Mouse (Mus musculus): ENCODE measurements at regions not wholly inside any gene's neighbourhood (a gene's known extent, or its start where the extent isn't known, plus 50 kb on each side); places are given as distances from the start of the nearest gene placed in this dataset.

DNA sequence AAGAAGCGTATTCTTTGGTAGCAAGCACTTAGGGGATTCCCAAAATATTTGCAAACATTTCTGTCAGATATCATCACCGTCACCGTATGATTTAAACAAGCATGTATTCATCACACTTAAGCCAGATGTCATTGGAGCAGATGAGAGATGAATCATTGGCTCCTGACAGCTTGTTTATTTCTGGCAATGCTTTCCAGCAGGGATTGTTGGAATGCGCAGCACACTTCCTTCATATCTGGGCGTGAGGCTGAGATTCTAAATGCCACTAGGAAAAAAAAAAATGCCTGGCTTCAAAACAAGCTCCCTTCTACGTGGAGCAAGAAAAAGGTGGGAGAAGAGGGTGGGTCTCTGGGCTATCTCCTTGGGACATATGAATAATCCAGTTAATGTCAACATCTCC lies 354.1 kb upstream of the Sash1 start:
- 23% methylated on average over 6 of the region's 6 CpGs for WGBS
- no peak overlapping the region for H3K4me2 ChIP-seq (replicated peaks)
- H3K27ac ChIP-seq (replicated peaks), result no peak overlapping the region
- no peaks in the 10 kb centered on the region for H3K9me3 ChIP-seq (replicated peaks)
- no peak overlapping the region for H3K4me3 ChIP-seq (replicated peaks)
- no peak for ATAC-seq (ENCODE audit: insufficient number of reproducible peaks, low FRiP score, low TSS enrichment, low read depth)
- H3K27me3 ChIP-seq, result no peaks in the 10 kb centered on the region
- H3K36me3 ChIP-seq, result no peaks in the 10 kb centered on the region
- H3K4me1 ChIP-seq, result no peaks in the 10 kb centered on the region
- H3K9ac ChIP-seq, result no peak overlapping the region

DNA sequence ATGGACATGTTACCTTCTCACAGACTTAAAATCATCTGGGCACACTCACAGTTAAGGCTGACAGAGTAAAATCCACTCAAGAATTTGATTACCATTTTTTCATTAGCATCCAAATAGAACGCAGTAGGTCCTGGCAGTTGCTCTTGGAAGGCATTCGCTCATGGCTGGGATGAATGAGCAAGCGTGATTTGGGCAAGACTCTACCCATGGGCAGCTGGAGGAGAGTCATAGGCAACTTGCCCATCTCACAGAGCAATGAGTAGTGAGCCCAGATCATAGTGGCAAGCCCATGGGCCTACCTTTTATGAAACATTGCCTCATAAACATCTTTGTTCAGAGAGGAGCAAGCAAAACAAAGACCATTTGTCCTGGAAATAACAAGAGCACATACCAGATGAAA lies 345.9 kb upstream of the Sash1 start:
- Histone ChIP-seq H3K9ac (no peak overlapping the region), H3K4me3 (replicated peaks) (no peak overlapping the region), H3K27me3 (no peaks in the 10 kb centered on the region), H3K4me2 (replicated peaks) (no peak overlapping the region), H3K9me3 (replicated peaks) (no peaks in the 10 kb centered on the region), H3K36me3 (no peaks in the 10 kb centered on the region), H3K4me1 (no peaks in the 10 kb centered on the region), H3K27ac (replicated peaks) (no peak overlapping the region)
- 75% methylated on average over 3 of the region's 3 CpGs for WGBS
- no peak for ATAC-seq (ENCODE audit: insufficient number of reproducible peaks, low FRiP score, low TSS enrichment, low read depth)

DNA sequence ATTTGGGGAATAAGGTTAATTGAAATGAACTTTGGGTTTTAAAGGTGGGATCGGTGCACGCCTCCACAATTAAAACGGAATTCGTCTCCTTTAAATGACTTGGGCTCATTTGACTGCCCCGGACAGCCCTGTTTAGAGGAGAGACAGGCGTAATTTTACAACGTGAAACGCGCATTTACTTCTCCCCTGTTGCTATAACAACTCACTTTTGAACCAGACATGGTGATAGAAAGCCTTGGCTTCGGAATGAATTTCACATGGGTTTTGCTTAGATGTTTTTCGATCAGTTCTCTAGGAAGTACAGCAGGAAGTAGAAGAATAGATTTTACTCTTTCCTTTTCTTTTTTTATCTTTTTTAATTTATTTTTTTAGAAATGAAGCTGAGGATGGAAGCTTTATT lies 343.2 kb upstream of the Sash1 start:
- Histone ChIP-seq H3K27ac (replicated peaks) (no peak overlapping the region), H3K4me1 (no peaks in the 10 kb centered on the region), H3K4me3 (replicated peaks) (no peak overlapping the region), H3K9me3 (replicated peaks) (no peaks in the 10 kb centered on the region), H3K4me2 (replicated peaks) (no peak overlapping the region), H3K36me3 (no peaks in the 10 kb centered on the region), H3K27me3 (no peaks in the 10 kb centered on the region), H3K9ac (no peak overlapping the region)
- no peak for ATAC-seq (ENCODE audit: insufficient number of reproducible peaks, low FRiP score, low TSS enrichment, low read depth)
- 90% methylated on average over 11 of the region's 11 CpGs for WGBS

DNA sequence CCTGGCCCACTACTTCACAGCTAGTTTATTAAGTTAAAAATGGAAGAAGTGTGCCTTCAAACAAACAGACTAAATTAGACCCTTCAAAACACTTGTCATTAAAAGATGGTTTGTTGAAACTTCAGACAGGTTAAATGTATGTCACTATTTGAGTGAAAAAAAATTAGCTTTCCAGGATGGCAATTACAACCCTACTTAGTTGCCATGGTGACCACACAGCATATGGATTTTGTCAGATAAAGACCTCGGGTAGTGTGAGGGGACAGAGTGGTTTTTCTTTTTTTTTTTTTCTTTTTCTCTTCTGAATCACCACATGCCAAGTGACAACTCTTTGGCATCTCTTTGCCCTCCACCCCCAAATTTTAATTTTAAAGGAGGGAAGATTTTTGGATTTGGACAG lies 341.5 kb upstream of the Sash1 start:
- no peaks in the 10 kb centered on the region for H3K27me3 ChIP-seq
- H3K36me3 ChIP-seq, result no peaks in the 10 kb centered on the region
- WGBS, result 9% methylated on average over 1 of the region's 1 CpGs
- no peak for ATAC-seq (ENCODE audit: insufficient number of reproducible peaks, low FRiP score, low TSS enrichment, low read depth)
- no peak overlapping the region for H3K4me3 ChIP-seq (replicated peaks)
- no peak overlapping the region for H3K4me2 ChIP-seq (replicated peaks)
- no peaks in the 10 kb centered on the region for H3K9me3 ChIP-seq (replicated peaks)
- no peak overlapping the region for H3K9ac ChIP-seq
- no peaks in the 10 kb centered on the region for H3K4me1 ChIP-seq
- no peak overlapping the region for H3K27ac ChIP-seq (replicated peaks)

DNA sequence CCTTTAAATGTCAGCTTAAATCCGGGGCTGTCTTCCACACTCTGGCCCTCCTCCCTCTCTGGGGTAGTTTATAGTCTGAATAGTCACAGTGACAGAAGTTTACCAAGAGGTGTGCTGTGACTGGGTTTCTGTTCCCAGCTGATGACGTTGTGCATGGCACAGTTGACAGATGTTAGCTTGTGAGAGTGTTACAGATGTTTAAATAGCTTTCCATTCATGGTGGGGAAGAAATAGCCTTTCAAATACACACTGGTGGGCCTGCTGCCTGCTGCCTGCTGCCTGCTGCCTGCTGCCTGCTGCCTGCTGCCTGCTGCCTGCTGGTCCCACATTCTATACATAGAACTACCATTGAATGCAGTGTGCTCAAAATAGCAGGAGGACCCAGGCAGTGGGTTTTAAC lies 324.8 kb upstream of the Sash1 start:
- no peak overlapping the region for H3K4me3 ChIP-seq (replicated peaks)
- no peaks in the 10 kb centered on the region for H3K4me1 ChIP-seq
- no peaks in the 10 kb centered on the region for H3K9me3 ChIP-seq (replicated peaks)
- no peaks in the 10 kb centered on the region for H3K36me3 ChIP-seq
- no peaks in the 10 kb centered on the region for H3K27me3 ChIP-seq
- no peak overlapping the region for H3K4me2 ChIP-seq (replicated peaks)
- no peak overlapping the region for H3K27ac ChIP-seq (replicated peaks)
- ATAC-seq (ENCODE audit: insufficient number of reproducible peaks, low FRiP score, low TSS enrichment, low read depth), result no peak
- 15% methylated on average over 2 of the region's 2 CpGs for WGBS
- H3K9ac ChIP-seq, result no peak overlapping the region

DNA sequence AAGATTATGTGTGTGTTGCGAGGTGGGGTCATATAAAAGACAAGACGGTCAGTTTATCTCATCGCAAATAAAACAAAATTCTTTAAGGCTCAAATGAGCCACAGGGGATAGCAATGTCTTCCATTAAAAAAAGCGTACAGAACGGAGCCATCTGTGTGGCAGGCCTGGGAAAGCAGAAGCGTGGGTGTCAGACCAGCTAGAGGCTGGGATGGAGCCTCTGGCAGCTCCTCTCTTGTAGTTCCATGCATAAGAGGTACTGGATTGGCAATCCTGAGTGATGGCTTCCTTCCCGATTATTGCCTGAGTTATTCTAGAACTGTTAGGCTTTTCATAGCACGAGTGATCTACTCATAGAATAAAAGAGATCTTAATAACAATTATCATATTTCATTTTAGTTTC lies 318.2 kb upstream of the Sash1 start:
- H3K9me3 ChIP-seq (replicated peaks), result no peaks in the 10 kb centered on the region
- no peaks in the 10 kb centered on the region for H3K4me1 ChIP-seq
- H3K4me3 ChIP-seq (replicated peaks), result no peak overlapping the region
- no peaks in the 10 kb centered on the region for H3K27me3 ChIP-seq
- ATAC-seq (ENCODE audit: insufficient number of reproducible peaks, low FRiP score, low TSS enrichment, low read depth), result no peak
- no peak overlapping the region for H3K9ac ChIP-seq
- H3K27ac ChIP-seq (replicated peaks), result no peak overlapping the region
- H3K4me2 ChIP-seq (replicated peaks), result no peak overlapping the region
- H3K36me3 ChIP-seq, result no peaks in the 10 kb centered on the region
- WGBS, result 73% methylated on average over 8 of the region's 8 CpGs

DNA sequence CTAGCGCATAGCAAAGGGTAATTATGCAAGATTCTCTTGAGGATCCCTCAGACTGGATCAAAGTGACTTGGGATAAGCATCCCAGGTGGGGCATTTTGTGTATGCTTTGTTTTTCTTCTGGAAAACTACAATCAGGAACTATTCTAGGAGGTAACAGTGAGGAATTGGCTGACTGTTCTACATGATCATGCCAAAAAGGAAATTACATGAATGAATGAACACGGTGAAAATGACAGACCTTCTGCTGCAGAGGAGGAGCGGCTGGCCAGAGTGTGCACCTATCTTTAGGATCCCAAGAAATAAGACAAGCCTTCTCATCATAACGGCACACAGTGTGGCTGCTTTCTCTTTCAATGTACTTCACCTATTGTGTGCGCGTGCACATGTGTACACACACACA lies 317.5 kb upstream of the Sash1 start:
- ATAC-seq (ENCODE audit: insufficient number of reproducible peaks, low FRiP score, low TSS enrichment, low read depth), result no peak
- no peak overlapping the region for H3K9ac ChIP-seq
- WGBS, result 77% methylated on average over 6 of the region's 6 CpGs

DNA sequence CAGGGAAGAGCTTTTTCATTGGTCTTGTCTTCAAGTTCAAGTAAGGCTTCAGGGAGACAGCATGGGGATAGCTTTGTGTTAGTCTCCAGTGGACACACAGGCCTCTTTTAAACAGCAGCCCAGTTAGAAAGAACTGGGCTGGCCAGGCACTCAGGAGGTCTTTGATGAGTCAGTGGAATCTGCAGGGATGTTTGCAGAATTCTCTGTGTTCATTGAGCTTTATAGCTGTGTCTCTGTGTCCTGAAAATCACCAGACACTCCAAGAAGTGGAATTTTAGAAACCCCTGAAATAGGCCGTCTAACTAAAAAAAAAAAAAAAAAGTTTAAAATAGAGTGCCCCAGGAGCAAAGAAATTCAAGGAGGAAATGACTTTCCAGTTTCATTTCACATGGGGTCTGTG lies 317.1 kb upstream of the Sash1 start:
- no peak overlapping the region for H3K27ac ChIP-seq (replicated peaks)
- no peaks in the 10 kb centered on the region for H3K27me3 ChIP-seq
- WGBS, result 26% methylated on average over 1 of the region's 1 CpGs
- H3K4me3 ChIP-seq (replicated peaks), result no peak overlapping the region
- no peak for ATAC-seq (ENCODE audit: insufficient number of reproducible peaks, low FRiP score, low TSS enrichment, low read depth)
- no peaks in the 10 kb centered on the region for H3K9me3 ChIP-seq (replicated peaks)
- no peaks in the 10 kb centered on the region for H3K36me3 ChIP-seq
- no peak overlapping the region for H3K9ac ChIP-seq
- H3K4me2 ChIP-seq (replicated peaks), result no peak overlapping the region
- no peaks in the 10 kb centered on the region for H3K4me1 ChIP-seq

More for the DNA sequence above, 317.5 kb upstream of the Sash1 start:
- no peaks in the 10 kb centered on the region for H3K4me1 ChIP-seq
- H3K36me3 ChIP-seq, result no peaks in the 10 kb centered on the region
- no peaks in the 10 kb centered on the region for H3K27me3 ChIP-seq
- H3K9me3 ChIP-seq (replicated peaks), result no peaks in the 10 kb centered on the region
- H3K4me2 ChIP-seq (replicated peaks), result no peak overlapping the region
- no peak overlapping the region for H3K4me3 ChIP-seq (replicated peaks)
- H3K27ac ChIP-seq (replicated peaks), result no peak overlapping the region

DNA sequence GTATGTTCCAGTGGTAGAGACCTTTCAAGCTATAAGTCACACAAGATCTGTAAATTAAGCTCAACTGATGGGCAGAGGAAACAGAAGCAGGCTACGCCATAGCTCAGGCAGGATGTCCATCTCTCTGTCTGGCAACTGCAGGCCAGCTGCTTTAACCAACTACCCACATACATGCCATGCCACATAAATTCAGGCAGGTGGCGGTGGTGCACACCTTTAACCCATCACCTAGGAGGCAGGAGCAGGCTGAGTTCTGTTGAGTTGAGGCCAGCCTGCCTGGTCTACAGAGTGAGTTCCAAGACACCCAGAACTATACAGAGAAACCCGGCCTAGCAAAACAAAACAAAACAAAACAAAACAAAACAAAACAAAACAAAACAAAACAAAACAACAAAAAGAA lies 289.1 kb upstream of the Sash1 start:
- Histone ChIP-seq H3K27me3 (no peaks in the 10 kb centered on the region), H3K4me2 (replicated peaks) (no peak overlapping the region), H3K36me3 (no peaks in the 10 kb centered on the region), H3K27ac (replicated peaks) (no peak overlapping the region), H3K4me1 (no peaks in the 10 kb centered on the region), H3K4me3 (replicated peaks) (no peak overlapping the region), H3K9me3 (replicated peaks) (no peaks in the 10 kb centered on the region), H3K9ac (no peak overlapping the region)
- no peak for ATAC-seq (ENCODE audit: insufficient number of reproducible peaks, low FRiP score, low TSS enrichment, low read depth)
- 65% methylated on average over 3 of the region's 3 CpGs for WGBS

DNA sequence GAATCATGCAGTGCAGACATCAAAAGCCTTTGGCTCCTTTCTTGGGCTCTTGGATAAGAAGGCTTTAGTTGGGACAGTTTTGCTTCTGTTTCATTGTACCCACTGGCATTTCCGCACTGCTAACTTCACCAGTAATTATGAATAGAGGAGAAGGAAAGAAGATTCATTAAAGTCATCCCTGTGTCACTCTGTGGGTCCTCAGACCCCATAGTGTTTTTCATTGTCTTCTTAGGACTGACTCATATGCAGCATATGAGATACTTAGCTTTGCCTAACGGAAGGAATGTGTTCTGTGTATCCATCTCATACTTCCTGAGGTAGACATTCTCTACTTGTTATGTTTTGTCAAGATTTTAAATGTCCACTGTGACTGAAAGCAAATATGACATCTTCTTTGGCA lies 287.6 kb upstream of the Sash1 start:
- Histone ChIP-seq H3K4me2 (replicated peaks) (no peak overlapping the region), H3K9ac (no peak overlapping the region), H3K36me3 (no peaks in the 10 kb centered on the region), H3K4me3 (replicated peaks) (no peak overlapping the region), H3K27me3 (no peaks in the 10 kb centered on the region), H3K9me3 (replicated peaks) (no peaks in the 10 kb centered on the region), H3K27ac (replicated peaks) (no peak overlapping the region), H3K4me1 (no peaks in the 10 kb centered on the region)
- WGBS, result 85% methylated on average over 2 of the region's 2 CpGs
- no peak for ATAC-seq (ENCODE audit: insufficient number of reproducible peaks, low FRiP score, low TSS enrichment, low read depth)

DNA sequence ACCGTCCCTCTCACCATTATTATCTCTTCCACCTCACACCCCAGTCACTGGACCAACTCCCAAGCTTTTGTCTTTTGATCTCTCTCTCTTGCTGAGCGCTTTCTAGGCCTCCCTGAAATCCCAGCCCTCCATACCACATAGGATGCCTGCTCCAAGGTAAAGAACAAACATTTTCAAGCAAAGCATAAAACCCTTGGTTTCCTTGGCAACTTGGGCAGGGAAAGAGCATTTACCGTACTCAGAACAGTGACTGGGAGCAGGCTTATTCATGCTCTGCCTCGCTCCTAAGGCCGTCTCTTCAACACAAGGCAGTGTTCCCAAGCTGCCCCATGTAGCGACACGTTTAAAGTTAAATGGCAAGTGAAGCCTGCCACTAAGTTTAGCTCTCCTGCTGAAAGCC lies 282.9 kb upstream of the Sash1 start:
- Histone ChIP-seq H3K27ac (replicated peaks) (no peak overlapping the region), H3K4me2 (replicated peaks) (no peak overlapping the region), H3K4me3 (replicated peaks) (no peak overlapping the region), H3K9ac (no peak overlapping the region), H3K36me3 (no peaks in the 10 kb centered on the region), H3K27me3 (no peaks in the 10 kb centered on the region), H3K9me3 (replicated peaks) (no peaks in the 10 kb centered on the region), H3K4me1 (no peaks in the 10 kb centered on the region)
- WGBS, result 59% methylated on average over 7 of the region's 7 CpGs
- no peak for ATAC-seq (ENCODE audit: insufficient number of reproducible peaks, low FRiP score, low TSS enrichment, low read depth)

DNA sequence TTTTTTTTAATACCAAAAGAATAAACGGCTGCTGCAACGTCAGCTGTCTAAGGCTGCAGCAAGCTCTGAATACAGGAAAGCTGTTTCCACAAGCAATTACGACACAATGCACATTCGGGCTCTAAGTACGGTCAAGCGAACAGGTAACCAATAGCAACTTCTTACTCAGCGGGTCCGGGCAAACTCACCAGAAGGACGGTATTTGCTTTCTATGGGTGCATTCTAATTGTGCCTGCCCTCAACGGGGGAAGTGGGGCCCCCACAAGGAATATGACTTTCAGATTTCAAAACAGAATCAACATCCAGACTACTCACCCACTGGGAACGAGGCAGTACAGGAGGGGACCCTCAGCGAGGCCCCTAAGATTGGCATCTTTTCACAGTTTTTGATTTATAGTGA lies 280.1 kb upstream of the Sash1 start:
- Histone ChIP-seq H3K9me3 (replicated peaks) (no peaks in the 10 kb centered on the region), H3K27me3 (no peaks in the 10 kb centered on the region), H3K4me3 (replicated peaks) (no peak overlapping the region), H3K9ac (no peak overlapping the region), H3K27ac (replicated peaks) (no peak overlapping the region), H3K4me2 (replicated peaks) (0 out of 2 replicates have a peak overlapping the region, but pooled peaks have one; percentile 4), H3K4me1 (no peaks in the 10 kb centered on the region), H3K36me3 (no peaks in the 10 kb centered on the region)
- WGBS, result 69% methylated on average over 12 of the region's 12 CpGs
- no peak for ATAC-seq (ENCODE audit: insufficient number of reproducible peaks, low FRiP score, low TSS enrichment, low read depth)

Measured in embryonic facial prominence, embryonic 15.5 days (tissue).